Mouse (Mus musculus): Measurements from ENCODE around the gene Prr36. TPM values are rescaled to one million over a fixed set of nuclear protein-coding genes. Genes with fewer than 3 reads are reported as not detected.
A peak's percentile ranks its signal among the peaks of the same experiment; 100 is the strongest.

Gene Prr36
- polyA plus RNA-seq, 2 experiments, result 0.17 to 0.22 TPM

GRCm38 (mm10) chr8:4167918-4168317 lies 49.3 kb downstream of the Prr36 start:
- Histone ChIP-seq H3K4me3 (ENCODE audit: insufficient read depth in 1 of 2, low read depth in 2 of 2, low read length in 2 of 2) (no peak overlapping the region), H3K4me1 (replicated peaks; ENCODE audit: control insufficient read depth in 2 of 2, insufficient read depth in 2 of 2, low read length in 1 of 2) (peaks cover 7 to 13% of the 10 kb centered on the region in 2 experiments), H3K9ac (replicated peaks) (no peak overlapping the region), H3K27ac (no peak overlapping the region), H3K9me3 (ENCODE audit: control insufficient read depth, low read length) (no peaks in the 10 kb centered on the region), H3K4me2 (ENCODE audit: low read depth) (no peak overlapping the region), H3K36me3 (replicated peaks; ENCODE audit: control insufficient read depth, insufficient read depth, low read depth) (no peaks in the 10 kb centered on the region), H3K27me3 (ENCODE audit: control insufficient read depth, insufficient read depth, low read length) (no peaks in the 10 kb centered on the region)
- DNase-seq (ENCODE audit: low read depth in 3 of 3, low spot score in 3 of 3) (no peak), ATAC-seq (ENCODE audit: insufficient read depth) (no peak)
- TF ChIP-seq EP300 (IDR thresholded peaks at IDR 0.05; ENCODE audit: low read depth) (no peak), CTCF (IDR thresholded peaks at IDR 0.05; ENCODE audit: low read depth) (no peak)
- WGBS (ENCODE audit: insufficient replicate concordance), result 94% methylated on average over 1 of the region's 1 CpGs

- no peak for DNase-seq (ENCODE audit: low read depth in 3 of 3, low spot score in 3 of 3)
- no peak for ATAC-seq (ENCODE audit: insufficient read depth)
- no peak overlapping the region for H3K27ac ChIP-seq
Measured at GRCm38 (mm10) chr8:4166881-4167525, 50.3 kb downstream of the Prr36 start.

DNA sequence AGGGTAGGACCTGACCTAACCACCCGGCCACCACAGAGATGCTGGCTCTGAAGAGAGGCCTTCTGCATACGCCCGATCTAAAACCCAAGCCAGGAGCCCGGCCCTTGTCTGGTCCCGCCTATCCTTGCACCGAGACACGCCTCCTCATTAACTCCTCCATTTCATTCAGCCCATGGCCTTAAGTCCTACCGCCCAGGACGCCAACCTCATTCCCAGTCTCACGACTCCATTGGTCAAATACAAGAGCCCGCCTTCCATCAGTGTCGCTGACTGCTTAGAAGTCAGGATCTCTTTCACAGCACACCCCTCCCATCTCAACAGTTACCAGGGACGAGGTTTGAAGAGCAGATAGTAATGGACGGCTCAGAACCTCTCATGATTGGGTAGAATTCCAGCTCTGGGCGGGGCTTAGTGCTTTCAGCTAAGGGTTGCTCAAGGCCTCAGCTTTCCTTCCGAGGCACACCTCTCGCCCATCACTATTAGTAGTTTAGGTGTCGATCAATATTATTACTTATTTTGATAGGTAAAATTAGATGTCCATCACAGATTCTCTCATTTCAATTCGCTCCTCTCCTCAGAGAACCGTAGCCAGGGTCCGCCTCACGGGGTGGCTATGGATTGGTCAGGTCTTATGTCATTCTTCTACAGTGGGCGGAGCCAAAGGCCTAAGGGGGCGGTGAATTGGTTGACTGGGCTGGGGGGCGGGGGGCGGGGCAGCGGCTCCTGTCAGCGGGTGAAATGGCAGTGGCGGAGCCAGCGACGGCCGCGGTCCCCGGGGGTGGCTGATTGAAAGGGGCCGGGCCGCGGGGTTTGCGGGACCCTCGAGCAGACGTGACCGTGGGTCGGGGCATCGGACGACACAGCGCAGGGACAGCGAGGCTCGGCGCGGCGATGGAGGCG lies 51.2 kb downstream of the Prr36 start, which contains the start of gene Evi5l:
Evi5l (plus strand) TSS at position 716 of the 900 bp plus-strand sequence.
- Histone ChIP-seq H3K36me3 (replicated peaks; ENCODE audit: control insufficient read depth, insufficient read depth, low read depth) (no peaks in the 10 kb centered on the region), H3K9ac (replicated peaks) (peak within 1 kb of the TSS; percentile 68), H3K27me3 (ENCODE audit: control insufficient read depth, insufficient read depth, low read length) (no peaks in the 10 kb centered on the region), H3K27ac (no peak within 1 kb of the TSS), H3K9me3 (ENCODE audit: control insufficient read depth, low read length) (no peaks in the 10 kb centered on the region), H3K4me3 (ENCODE audit: insufficient read depth in 1 of 2, low read depth in 2 of 2, low read length in 2 of 2) (peak within 1 kb of the TSS; percentile 69 to 81), H3K4me2 (ENCODE audit: low read depth) (peak within 1 kb of the TSS; percentile 86), H3K4me1 (replicated peaks; ENCODE audit: control insufficient read depth in 2 of 2, insufficient read depth in 2 of 2, low read length in 1 of 2) (peaks cover 7 to 13% of the 10 kb centered on the region in 2 experiments)
- DNase-seq (ENCODE audit: low read depth in 3 of 3, low spot score in 3 of 3) (peak; percentile 94 to 98 (median 97)), ATAC-seq (ENCODE audit: insufficient read depth) (peak; percentile 93)
- TF ChIP-seq CTCF (IDR thresholded peaks at IDR 0.05; ENCODE audit: low read depth) (no peak), EP300 (IDR thresholded peaks at IDR 0.05; ENCODE audit: low read depth) (no peak)
- WGBS (ENCODE audit: insufficient replicate concordance), result under 1% methylated on average over 51 of the region's 51 CpGs

More at GRCm38 (mm10) chr8:4166881-4167525, 50.3 kb downstream of the Prr36 start:
- WGBS (ENCODE audit: insufficient replicate concordance), result 18% methylated on average over 10 of the region's 10 CpGs
- no peaks in the 10 kb centered on the region for H3K36me3 ChIP-seq (replicated peaks; ENCODE audit: control insufficient read depth, insufficient read depth, low read depth)
- peak overlapping the region; percentile 68 for H3K9ac ChIP-seq (replicated peaks)
- no peaks in the 10 kb centered on the region for H3K27me3 ChIP-seq (ENCODE audit: control insufficient read depth, insufficient read depth, low read length)
- H3K4me3 ChIP-seq (ENCODE audit: insufficient read depth in 1 of 2, low read depth in 2 of 2, low read length in 2 of 2), result peak overlapping the region; percentile 69 to 81
- H3K4me1 ChIP-seq (replicated peaks; ENCODE audit: control insufficient read depth in 2 of 2, insufficient read depth in 2 of 2, low read length in 1 of 2), result peaks cover 7 to 13% of the 10 kb centered on the region in 2 experiments
- peak overlapping the region; percentile 86 for H3K4me2 ChIP-seq (ENCODE audit: low read depth)
- TF ChIP-seq EP300 (IDR thresholded peaks at IDR 0.05; ENCODE audit: low read depth) (no peak), CTCF (IDR thresholded peaks at IDR 0.05; ENCODE audit: low read depth) (no peak)
- no peaks in the 10 kb centered on the region for H3K9me3 ChIP-seq (ENCODE audit: control insufficient read depth, low read length)

DNA sequence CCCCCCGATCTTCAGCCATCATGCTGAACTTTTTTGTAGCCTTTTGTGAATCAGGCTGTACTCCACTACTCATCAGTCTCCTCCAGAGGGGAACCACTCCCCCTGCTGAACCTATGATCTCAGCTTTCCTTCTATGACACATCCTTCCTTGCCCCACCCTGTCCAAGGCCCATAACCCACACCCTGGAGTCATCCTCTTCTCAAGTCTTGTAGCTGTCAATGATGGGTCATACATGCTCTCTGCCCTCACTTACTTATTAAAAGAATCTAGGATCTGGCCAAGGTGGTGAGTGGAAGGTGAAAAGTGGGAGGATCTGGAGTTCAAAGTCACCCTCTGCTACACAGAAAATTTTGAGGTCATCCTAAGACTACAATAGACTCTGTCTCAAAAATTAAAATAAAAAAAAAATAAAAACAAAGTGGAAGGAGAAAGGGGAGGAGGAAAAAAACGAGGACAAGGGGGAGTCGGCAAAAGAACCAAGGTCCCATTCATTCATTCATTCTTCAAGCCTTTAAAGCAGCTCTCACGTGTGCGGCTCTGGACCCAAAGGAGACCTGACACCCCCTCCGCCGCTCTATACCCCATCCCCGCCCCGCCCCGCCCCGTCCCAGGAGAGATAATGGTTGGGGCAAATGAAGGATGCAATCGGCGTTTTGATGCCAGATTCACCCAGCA lies 51.9 kb downstream of the Prr36 start:
- Histone ChIP-seq H3K4me3 (ENCODE audit: insufficient read depth in 1 of 2, low read depth in 2 of 2, low read length in 2 of 2) (peak overlapping the region; percentile 63 to 69), H3K9ac (replicated peaks) (peak overlapping the region; percentile 53), H3K4me1 (replicated peaks; ENCODE audit: control insufficient read depth in 2 of 2, insufficient read depth in 2 of 2, low read length in 1 of 2) (peaks cover 7 to 13% of the 10 kb centered on the region in 2 experiments), H3K9me3 (ENCODE audit: control insufficient read depth, low read length) (no peaks in the 10 kb centered on the region), H3K27ac (no peak overlapping the region), H3K4me2 (ENCODE audit: low read depth) (peak overlapping the region; percentile 86), H3K36me3 (replicated peaks; ENCODE audit: control insufficient read depth, insufficient read depth, low read depth) (no peaks in the 10 kb centered on the region), H3K27me3 (ENCODE audit: control insufficient read depth, insufficient read depth, low read length) (no peaks in the 10 kb centered on the region)
- ATAC-seq (ENCODE audit: insufficient read depth) (no peak), DNase-seq (ENCODE audit: low read depth in 3 of 3, low spot score in 3 of 3) (no peak)
- WGBS (ENCODE audit: insufficient replicate concordance), result 5% methylated on average over 13 of the region's 13 CpGs
- TF ChIP-seq EP300 (IDR thresholded peaks at IDR 0.05; ENCODE audit: low read depth) (no peak), CTCF (IDR thresholded peaks at IDR 0.05; ENCODE audit: low read depth) (no peak)

Measured in liver, embryonic 14.5 days (tissue).